Mouse (Mus musculus) lung, postnatal 36 days (tissue): Measurements from ENCODE around the gene Ntm.
A peak's percentile ranks its signal among the peaks of the same experiment; 100 is the strongest.

ENCODE experiments used
- DNase-seq: peaks from one replicate; pipeline ENCODE4 v3.0.0; 2022; ENCODE audit warnings: mixed read lengths

Gene Ntm

DNA sequence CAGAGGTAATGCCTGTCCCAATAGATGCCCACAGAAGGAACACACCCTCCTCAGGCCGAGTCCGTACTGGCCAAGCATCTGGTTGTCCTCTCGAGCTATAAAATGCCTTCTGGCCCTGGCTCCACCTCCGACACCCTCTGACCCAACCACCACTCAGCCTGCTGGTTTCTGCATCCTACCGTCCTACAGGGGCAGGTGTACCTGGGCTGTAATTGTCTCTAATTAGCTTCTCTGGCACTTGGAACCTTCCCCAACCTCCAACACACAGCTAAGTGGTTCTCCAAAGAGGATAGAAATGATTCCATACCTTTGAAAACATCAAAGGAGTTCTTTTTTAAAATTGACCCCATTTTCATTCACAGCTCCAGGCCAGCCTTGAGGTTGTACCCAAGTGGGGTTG is 311.1 kb downstream of the Ntm start:
- DNase-seq, result no peak

DNA sequence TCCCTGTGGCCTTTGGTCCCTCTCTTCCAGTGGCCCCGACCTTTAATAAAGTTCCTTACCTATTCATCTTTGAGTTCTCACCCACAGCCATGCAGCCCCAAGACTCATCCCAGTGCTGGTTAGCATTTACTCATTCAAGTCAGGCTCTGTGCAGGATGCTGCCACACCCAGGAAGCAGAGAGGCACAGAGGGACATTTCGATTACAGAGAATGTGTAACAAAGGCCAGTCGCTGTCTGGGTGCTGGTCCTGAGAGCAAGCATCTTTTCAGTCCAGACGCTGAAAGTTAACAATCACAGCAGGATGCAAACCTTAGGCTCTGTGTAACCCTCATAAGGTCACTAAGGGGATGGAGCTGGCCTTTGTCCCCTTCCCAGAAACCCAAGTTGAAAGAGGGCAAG is 311.7 kb downstream of the Ntm start:
- no peak for DNase-seq

DNA sequence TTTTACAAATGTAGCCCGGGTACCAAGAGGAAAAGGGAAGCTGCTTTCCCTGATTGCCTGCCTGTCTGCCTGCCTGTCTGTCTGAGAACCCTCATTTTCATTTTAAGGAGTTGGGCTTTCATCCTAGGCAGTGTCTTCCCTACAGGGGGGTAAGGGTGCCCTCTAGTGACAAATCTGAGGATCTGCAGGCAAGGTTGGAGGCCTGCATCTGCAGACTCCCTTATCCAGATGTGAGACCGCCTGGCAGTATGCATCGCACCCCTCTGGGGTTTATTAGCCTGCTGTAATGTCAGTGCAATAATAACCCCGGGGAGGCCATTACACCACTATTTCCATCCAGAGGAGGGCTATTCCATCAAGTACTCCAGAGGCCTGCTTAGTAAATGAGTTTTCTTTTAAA is 312.3 kb downstream of the Ntm start:
- peak; percentile 25 for DNase-seq

DNA sequence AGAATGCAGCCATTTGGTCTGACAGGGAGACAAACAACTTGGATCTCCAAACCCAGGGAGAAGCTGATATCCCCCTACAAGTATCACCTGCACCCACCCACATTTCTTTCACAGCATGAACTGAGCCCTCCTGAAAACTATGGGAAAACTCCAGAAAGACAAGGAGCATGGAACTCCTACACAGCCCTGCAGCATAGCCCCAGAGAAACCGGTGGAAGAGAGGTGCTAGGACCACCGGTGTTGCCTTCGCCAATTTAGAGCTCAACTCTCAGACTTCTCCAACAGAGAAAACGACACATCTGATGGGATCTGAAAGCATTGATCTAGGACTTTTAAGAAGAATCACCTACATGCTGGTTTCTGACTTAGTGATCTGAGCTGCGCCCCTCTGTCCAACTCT is 312.7 kb downstream of the Ntm start:
- no peak for DNase-seq

DNA sequence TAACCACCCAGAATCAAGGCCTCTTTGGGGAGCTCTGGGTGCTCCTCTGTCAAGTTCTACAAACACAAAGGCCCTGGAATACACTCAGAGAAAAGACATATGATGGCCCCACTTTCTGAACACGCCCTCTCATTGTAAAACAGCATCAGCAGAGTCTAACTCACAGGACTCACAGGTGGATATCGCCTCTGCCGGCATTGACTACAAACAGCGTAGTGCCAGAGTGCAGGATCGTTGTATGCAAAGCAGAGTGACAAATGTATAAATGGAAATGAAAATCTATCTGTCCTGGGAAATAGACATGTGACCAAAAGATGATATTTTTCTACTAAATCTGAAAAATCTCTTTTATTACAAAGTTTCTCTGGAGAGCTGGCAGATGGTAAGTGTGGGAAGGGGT is 314.7 kb downstream of the Ntm start:
- no peak for DNase-seq

DNA sequence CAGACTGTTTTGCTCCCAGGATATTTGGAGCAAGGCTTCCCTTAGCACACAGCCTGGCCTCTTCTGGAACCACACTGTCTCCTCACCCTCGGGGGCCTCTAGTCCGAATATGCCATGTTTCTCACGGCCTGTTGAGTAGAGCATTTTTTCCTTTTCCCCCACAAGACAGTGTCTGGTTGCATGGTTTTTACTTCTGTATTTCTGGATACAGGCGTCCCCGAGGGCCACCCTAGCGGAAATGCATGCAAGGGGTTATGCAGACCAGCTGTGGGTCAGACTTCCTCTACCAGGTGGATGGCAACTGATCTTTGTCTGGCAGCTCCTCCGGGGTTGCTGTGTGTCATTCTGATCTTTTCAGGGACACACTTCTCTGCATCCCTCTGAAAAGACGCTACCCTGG is 315.2 kb downstream of the Ntm start:
- DNase-seq, result no peak

DNA sequence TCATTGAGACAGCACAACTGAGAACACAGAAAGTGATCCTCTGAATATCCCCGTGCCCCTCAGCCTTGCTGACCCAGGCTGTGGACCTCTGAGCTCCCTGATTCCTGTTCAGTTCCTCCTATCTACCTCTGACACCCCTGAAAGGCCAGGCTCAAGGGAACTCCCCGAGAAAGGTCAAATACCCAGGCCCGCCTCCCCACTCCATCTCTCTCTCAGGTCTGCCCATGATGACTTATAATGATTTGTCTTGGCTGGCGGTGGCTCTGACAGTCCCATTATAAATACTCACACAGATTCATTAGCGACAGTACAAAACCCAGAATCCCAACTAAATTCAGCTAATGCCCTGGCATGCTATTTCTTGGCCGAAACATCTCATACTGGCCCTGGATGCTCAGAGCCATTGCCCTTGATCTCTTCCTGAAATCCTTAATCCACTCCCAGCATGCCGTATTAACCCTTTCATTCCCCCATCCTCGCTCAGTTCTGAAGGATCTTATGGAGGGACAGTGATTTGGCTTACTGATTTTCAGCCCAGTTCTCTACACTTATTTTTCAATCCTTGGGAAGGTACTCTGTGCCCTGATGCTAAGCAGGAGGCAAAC is 317.0 kb downstream of the Ntm start:
- DNase-seq, result no peak

DNA sequence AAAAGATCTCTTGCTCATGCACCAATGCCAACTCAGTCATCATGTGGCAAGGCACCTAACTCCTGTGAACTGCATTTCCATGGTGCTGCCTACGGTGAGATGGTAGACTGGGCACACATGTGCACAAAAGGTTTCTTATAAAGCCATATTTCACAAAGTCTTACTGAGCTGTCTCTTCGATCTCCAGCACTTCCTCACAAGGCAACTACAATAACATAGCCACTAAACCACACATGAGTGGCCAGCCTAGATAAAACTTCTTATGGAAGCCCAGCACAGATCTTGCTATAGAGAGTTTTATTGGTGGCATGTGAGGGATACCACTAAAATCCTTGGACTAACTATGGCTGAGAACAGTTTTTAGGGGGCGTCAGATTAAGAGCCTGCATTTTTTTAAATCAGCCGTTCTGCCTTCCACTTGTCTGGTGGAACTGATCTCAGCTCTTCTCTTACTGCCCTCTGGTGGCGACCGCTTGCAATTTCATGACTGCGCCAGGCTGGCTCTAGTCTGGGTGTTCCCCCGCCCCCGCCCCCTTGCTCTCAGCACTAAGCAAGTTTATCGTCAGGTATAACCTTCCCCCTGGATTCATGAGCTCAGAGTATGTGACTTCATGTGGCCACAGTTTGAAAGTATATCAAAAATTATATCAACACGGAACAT is 319.8 kb downstream of the Ntm start:
- peak; percentile 71 for DNase-seq

DNA sequence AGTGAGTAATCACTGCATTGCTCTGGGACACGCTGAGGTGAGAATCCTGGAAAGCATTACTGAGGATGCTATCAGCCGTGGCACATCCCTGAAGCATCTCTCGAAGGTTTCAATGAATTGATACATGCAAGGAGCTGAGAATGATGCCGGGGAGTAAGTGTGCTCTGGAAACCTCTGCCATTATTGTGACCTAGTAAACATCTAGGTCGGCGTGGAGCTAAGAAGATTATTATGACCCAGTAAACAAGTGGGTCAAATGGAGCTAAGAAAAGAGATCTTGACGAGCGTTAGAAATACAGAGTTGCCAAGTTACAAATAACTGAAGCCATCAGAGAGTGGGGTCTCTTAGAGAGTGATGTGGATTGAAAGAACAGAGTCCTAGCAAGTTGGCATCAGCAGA is 325.6 kb downstream of the Ntm start:
- no peak for DNase-seq

DNA sequence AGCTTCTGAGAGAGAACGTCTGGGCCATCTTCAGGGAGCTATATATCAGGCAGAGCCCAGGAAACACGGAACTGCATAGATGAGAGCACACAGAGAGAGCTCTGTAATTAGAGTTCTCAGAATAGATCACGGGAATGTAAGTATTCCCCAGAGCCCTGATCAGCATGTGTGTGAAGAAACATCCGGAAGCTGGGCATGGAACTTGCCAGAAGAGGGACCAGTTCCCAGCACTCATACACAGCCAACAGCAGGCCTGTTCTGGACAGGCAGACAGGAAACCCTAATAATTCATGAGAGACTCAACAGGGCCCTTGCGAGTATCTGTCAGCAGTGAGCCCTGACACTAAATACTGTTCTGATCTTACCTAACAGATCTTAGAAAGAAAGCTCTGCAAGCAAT is 345.8 kb downstream of the Ntm start:
- no peak for DNase-seq

DNA sequence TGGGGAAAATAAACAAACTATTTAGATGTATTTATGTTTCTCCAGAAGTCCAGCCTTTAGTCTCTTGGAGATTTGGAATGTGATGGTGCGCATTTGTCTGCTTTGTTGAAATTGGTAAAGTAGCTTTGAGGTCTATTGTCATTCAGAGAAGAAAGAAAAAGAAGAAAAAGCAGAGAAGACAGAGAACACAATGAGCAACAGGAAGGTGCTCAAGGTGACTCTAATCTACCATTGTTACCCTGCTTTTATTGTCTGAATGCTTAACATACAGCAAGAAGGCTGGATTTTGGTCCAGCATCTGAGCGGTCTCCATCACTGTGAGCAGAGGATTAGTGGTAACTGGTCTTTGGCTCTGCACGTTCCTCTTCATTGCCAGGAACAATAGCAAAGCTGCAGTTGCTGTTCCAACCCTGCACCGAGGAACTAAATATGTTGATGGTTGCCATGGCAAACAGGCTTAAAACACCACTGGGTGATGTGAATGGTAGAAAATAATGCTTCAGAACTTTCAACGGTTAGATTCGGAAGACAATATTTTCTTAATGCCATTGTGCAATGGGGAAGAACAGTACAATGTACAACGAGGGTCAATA is 350.8 kb downstream of the Ntm start:
- DNase-seq, result no peak

DNA sequence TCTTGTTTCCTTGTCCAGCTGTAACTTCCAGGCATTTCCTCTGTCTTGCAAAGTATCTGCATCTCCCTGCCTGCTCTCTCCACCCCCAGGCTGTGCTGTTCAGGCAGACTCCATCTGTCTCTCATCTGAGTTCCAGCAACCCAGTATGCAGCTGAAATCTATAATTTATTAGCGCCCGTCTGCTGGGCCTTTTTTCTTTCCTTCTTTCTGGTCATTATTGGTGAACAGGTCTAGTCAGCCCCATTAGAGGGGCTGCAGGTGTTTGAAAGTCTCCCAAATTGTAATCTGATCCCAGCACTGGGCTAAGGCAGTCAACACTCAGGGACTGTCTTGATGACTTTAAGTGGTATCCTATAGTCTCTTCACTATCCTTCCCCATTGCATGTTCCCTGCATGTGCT is 352.1 kb downstream of the Ntm start:
- no peak for DNase-seq

DNA sequence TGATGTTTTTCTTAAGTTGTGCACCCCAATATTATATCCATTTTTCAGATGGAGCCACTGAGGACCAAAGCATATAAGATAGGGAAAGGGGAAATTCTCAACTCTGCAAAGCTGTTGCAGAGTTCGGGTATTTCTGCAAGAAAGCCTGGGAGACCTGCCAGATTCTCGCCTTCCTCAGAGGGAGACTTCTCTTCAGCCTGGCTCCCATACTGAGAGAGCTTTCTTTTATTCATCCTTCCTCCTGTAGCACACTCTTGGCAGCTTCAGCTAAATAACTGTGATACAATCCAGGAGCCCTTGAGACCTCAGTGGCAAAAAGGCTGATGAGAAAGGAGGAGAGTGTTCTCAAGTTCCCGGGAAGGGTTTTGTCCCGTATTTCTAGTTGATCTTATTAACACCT is 365.3 kb downstream of the Ntm start:
- no peak for DNase-seq

DNA sequence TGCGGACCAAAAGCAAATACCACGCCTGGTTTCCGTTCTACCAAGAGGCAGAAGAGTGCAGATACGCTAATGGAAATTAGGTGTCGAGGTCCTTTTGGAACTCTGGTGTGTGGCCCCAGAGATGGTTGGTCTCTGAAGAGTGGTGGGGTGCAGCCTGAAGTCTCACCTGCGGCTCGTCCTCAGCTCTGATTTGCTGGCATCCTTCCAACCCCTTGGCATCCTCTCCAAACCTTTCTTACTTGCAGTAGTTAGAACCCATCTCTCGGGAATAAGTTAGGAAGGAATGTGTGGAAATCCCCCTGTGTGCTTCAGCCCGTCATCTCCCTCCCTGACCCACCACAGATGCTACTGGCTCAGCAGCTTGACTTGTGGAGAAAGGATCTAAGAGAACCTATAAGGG is 367.6 kb downstream of the Ntm start:
- DNase-seq, result no peak

DNA sequence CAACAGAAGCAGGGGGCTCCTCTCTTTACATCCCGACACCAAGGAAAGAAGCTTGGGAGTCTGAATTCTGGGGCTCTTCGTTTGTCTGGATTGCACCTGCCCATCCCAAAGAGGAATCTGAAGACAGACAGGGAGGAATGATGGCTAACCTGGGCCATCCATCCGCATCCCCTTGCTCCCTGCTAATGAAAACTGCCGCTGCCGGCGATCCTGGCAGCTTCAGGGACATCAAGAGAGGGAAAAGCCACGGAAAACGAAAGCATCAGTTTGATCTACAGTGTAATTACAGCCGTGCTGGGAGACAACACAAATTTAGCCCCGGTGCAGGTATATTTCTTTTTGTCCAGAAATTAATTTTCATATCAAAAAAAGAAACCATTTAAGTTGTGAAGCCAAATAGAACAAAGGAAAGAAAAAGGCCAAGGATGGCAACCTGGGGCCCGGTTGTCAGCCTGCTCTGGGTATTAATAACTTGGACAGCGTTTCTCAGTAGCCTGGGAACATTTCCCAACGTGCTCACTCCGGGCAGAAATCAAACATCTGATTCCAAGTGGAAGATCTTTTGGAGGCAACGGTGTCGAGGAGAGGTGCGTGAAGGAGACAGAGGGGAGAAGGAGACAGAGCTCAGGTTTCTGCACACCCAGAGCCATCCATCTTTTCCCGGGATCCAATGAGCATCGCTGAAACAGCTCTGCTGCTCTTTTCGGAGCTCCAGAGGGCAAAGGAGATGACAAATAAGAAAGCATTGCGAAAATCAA is 368.2 kb downstream of the Ntm start:
- DNase-seq, result no peak

DNA sequence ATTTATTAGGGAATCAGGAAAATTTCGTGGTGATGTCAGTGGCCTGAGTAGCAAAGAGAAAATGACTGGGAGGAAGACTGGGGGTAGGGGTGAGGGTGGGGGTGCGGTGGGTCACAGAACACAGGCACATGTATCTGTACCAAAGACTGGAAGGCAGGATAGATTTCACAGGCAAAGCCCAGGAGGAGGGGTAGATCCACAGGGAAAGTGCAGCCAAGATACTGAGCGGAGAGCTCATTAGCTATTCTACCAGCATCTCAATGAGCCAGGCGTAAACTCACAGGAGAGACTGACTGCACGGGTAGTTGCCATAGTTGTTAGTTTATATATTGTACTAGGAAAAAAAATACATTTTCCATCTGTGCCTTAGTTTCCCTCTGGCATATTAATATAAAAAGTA is 375.6 kb downstream of the Ntm start:
- DNase-seq, result no peak

DNA sequence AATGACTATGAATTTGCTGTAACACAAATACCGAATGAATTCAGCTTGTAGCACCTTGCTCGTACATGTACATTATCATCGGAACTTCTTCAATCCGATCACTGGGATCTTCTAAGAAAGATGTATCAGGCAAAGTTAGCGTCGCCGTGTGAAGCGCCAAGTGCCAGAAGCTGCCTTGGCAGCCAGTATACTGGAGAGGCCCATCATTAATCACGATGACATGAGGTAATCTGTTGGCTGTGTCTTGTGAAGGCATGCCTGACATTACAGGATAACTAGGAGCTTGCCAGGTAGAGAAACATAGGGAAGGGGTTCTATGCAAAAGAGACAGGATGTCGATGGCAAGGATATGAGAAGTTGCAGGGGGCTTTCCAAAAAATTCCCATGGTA is 376.6 kb downstream of the Ntm start:
- no peak for DNase-seq

DNA sequence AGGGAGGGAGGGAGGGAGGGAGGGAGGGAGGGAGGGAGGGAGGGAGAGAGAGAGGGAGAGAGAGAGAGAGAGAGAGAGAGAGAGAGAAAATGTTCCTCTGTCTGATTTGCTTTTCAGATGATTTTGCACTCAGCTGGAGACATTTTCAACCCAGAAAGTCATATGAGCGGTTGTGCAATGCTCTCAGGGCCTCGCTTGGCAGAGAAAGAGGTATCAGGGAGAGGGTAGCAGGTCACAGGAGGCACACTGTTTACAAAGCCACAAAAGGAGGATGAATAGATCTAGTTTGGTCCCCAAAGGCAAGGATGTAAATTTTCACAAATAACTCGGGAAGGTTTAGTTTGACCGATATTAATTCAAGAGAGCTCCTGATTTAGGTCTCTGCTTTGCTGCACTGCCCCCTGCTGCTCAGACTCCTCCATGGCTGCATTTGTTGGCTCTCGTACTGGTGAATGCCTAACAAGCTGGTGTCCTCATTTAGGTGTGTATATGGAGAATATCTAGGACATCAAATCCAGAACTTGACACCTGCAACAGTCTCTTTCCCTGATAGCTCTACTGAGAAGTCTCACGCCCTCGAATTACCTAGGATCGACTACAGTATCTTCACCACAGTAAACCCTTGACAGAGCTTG is 377.1 kb downstream of the Ntm start:
- DNase-seq, result peak; percentile 38

DNA sequence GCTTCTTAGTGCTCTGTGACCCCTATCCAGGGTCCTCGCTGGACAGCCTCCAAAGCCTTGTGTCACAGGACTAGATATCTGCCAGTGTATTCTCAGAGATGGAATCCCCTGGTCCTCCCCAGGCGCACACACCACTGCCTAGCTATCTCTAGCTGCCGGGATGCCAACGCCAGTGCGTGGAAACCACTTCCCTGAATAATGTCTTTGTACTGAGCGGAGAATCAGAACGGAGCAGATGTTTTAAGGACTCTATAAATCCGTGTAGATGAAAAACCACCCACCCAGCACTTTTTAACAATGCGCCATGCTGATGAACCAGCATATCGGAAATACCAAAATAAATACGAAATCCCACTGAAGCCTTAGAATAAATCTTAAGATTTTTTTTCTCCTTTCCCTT is 384.7 kb downstream of the Ntm start:
- DNase-seq, result no peak

DNA sequence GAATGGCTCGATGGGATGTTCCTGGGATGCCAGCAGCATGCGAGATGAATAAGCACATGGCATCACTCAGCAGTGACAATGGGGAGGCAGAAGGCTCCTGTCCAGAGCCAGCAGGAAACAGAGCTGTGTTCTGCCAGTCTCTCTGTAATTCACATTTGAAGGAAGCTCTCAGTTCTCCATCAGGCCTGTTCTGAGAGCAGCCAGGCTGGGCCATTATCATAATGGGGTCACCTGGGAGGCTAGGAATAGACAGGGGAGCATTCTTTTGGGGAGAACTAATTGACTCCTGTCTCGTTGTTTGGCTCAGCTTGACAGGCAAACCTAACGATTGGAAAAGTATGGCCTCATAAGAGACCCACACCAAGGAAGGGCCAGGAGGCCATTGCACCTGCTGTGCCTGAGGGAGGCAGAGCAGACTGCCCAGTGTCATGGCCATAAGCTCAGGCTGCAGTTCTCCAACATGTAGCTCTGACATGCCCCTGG is 386.8 kb downstream of the Ntm start:
- no peak for DNase-seq

DNA sequence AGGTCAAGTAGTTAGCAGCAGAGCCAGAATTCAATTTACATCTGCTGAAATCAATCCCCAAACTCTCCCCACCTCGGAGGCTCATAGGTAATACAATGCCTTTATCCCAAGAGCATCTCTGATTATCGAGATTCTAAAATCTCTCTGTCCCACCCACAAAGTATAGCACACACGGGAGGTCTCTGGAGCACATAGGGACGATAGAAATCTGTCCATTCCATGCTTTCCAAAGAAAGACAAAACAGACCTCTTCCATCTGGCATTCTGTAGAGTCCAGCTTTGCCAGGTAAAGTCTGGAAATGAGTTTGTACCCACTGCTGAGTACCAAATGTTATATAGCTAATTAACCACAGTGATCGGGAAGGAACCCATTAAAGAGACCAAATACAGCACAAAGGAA is 388.4 kb downstream of the Ntm start:
- no peak for DNase-seq

DNA sequence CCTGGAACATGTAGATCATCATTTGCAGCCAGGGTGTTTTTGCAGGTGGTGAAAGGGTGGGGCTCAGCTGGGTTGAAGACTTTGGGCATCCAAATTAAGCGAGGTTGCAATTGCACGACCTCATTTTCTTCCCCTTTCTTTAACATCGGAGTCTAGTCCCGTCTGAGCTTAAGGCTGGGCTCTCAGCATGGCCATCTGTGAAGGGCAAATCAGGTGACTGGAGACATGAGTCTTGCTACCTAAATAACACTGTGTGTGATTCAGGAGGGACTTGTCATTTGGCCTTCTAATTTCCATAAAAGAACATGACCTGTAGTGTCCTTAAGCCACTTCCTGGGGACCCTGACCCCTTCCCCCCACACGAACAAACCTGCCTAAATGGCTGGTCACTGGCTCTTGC is 394.4 kb downstream of the Ntm start:
- no peak for DNase-seq

DNA sequence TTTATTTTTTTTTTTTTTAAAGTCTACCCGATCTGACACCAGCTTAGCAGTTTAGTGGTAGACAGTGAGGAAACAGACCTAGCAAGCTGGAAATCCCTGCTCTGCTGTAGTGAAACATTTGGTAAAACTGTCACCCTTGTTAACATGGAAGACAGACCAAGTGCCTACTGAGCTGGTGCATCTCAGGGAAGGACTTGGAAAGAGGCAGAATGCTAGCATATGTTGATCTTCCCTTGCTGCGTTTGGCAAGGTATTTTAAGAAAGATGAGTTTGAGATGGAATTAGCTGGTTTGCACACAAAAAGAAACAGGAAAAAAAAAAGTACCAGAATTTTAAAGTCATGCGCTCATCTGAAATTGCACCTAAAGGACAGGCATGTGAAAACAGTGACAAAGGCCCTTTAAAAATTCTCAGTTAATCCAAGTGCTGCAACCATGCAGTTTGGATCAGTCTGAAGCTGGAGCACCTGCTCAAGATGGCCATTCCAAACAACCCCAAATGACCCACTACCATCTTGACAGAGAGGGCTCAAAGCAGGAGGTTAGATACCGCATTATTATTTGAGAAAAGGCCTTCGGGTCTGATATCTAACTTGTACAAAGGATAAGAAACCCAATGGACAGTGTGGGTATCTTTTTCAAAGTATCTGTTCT is 400.4 kb downstream of the Ntm start:
- no peak for DNase-seq
